ENCODE assay signal across 12 mouse cellular contexts in the genomic region with DNA sequence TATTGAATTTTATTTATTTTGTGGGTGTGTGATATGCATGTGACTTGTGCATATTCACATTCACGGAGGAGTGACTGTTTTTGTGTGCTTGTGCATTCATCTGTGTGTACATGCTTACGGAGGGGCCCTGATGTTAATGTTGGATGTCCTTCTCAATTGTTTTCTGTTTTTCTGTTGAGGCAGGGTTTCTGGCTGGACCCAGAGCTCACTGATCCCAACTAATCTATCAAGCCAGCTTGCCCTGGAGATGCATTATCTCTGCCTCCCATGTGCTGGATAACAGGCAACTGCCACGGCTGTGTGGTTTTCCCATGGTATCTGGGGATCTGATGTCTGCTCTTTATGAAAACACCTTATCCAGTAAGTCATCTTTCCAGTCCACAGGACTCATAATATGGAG.
A peak's percentile ranks its signal among the peaks of the same experiment; 100 is the strongest.
DNase-seq lines count a peak whose midpoint lies in the region; ATAC-seq and TF ChIP-seq lines count a peak whose summit lies in the region.
"Had no signal": no experiment of that assay in that cellular context is flagged by ENCODE, and none has a peak within 500 bp of the region (broad histone marks: within the 10 kb centered on the region; RNA-seq: fewer than 3 reads in every experiment).

No protein-coding gene starts in this region.

- no peaks in the 10 kb centered on the region for H3K9me3 ChIP-seq in MEL (replicated peaks; ENCODE audit: insufficient read depth, low read length)
- H3K9me3 ChIP-seq in hindbrain, embryonic 14.5 days (ENCODE audit: control insufficient read depth, low read length), result no peaks in the 10 kb centered on the region

- H3K36me3 ChIP-seq in MEL (ENCODE audit: control insufficient read depth in 1 of 2, insufficient read depth in 2 of 2, low read length in 2 of 2), result peaks cover 0 to 4% of the 10 kb centered on the region in 2 experiments; a peak in 2 of 4 replicates
- H3K36me3 ChIP-seq in hindbrain, embryonic 14.5 days (replicated peaks; ENCODE audit: control insufficient read depth, insufficient read depth), result no peaks in the 10 kb centered on the region

- WGBS in hindbrain, embryonic 14.5 days, result 38% methylated on average over 3 of the region's 3 CpGs

- peak; percentile 55 to 87; a peak in 3 of 4 replicates for TF ChIP-seq EP300 in MEL (IDR thresholded peaks at IDR 0.05; ENCODE audit: low read depth in 1 of 2, low read length in 2 of 2)

- no peak overlapping the region for H3K27ac ChIP-seq in MEL (ENCODE audit: control insufficient read depth, low read depth, low read length)
- H3K27ac ChIP-seq in hindbrain, embryonic 14.5 days, result no peak overlapping the region

- no peaks in the 10 kb centered on the region; a peak in 1 of 4 replicates for H3K27me3 ChIP-seq in MEL (ENCODE audit: control insufficient read depth in 1 of 2, insufficient read depth in 2 of 2, low read length in 2 of 2)
- no peaks in the 10 kb centered on the region for H3K27me3 ChIP-seq in hindbrain, embryonic 14.5 days (ENCODE audit: control insufficient read depth, insufficient read depth, low read length)

- TF ChIP-seq CTCF in MEL (IDR thresholded peaks at IDR 0.05 in 2 of 3, conservative IDR thresholded peaks at IDR 0.05 in 1 of 3; ENCODE audit: control insufficient read depth in 1 of 3, insufficient read depth in 1 of 3, low read depth in 2 of 3, low read length in 3 of 3, poor library complexity in 1 of 3, severe bottlenecking in 1 of 3), result no peak

- peak overlapping the region; percentile 29 for H3K4me2 ChIP-seq in hindbrain, embryonic 14.5 days (replicated peaks)

- no peak overlapping the region for H3K9ac ChIP-seq in MEL (ENCODE audit: control insufficient read depth, low read depth, low read length, poor library complexity, severe bottlenecking)
- H3K9ac ChIP-seq in hindbrain, embryonic 14.5 days, result no peak overlapping the region

- H3K4me3 ChIP-seq in MEL (ENCODE audit: control insufficient read depth in 1 of 2, insufficient read depth in 1 of 2, low read depth in 2 of 2, low read length in 2 of 2), result peak overlapping the region in 1 of 2 experiments; percentile 45; a peak in 2 of 4 replicates
- H3K4me3 ChIP-seq in hindbrain, embryonic 14.5 days (replicated peaks; ENCODE audit: low read length), result no peak overlapping the region

- no peak for TF ChIP-seq RAD21 in MEL (IDR thresholded peaks at IDR 0.05; ENCODE audit: low read depth, low read length)

- intact Hi-C loops in heart, postnatal 10 days (cut with DNase I), result no loop called here

- H3K79me2 ChIP-seq in MEL (ENCODE audit: control insufficient read depth, insufficient read depth, low read length, poor library complexity), result no peaks in the 10 kb centered on the region

- TF ChIP-seq POLR2A in MEL (IDR thresholded peaks at IDR 0.05; ENCODE audit: control insufficient read depth in 1 of 2, insufficient read depth in 1 of 2, low read depth in 1 of 2, low read length in 2 of 2, poor library complexity in 1 of 2), result no peak

- no peak for ATAC-seq in hindbrain, embryonic 14.5 days (ENCODE audit: low FRiP score)
- ATAC-seq in megakaryocyte progenitor cell, adult 5-6 weeks (replicated peaks; ENCODE audit: poor library complexity), result peak; percentile 55; the same call in 1 of the 2 replicates

- peak; percentile 56 for DNase-seq in heart, adult 11 months
- DNase-seq in heart, postnatal 10 days, result no peak
- peak; percentile 5 for DNase-seq in MEL (ENCODE audit: low read depth, low spot score)
- DNase-seq in hindbrain, embryonic 14.5 days (ENCODE audit: low spot score), result no peak
- no peak for DNase-seq in layer of hippocampus, adult 11-12 months (ENCODE audit: low spot score)
- DNase-seq in adrenal gland, postnatal 4 days (ENCODE audit: low spot score in 2 of 2), result no peak
- no peak for DNase-seq in spleen, postnatal 36 days (ENCODE audit: low spot score in 2 of 2)
- DNase-seq: adrenal gland, postnatal 36 days; cerebellum, adult 8-10 months; kidney, adult 2 months; lung, adult 2 months had no signal

- peaks cover 4 to 8% of the 10 kb centered on the region in 2 experiments; a peak in 2 of 4 replicates for H3K4me1 ChIP-seq in MEL (ENCODE audit: control insufficient read depth in 1 of 2, insufficient read depth in 2 of 2, low read length in 2 of 2)
- no peaks in the 10 kb centered on the region for H3K4me1 ChIP-seq in hindbrain, embryonic 14.5 days (replicated peaks; ENCODE audit: control insufficient read depth, insufficient read depth, low read length)

TF ChIP-seq in MEL, 35 proteins besides CTCF, POLR2A, EP300 and RAD21:
- TF ChIP-seq GATA1 (IDR thresholded peaks at IDR 0.05; ENCODE audit: low read depth, low read length) (peak; percentile 40; the same call in 1 of the 2 replicates), MXI1 (IDR thresholded peaks at IDR 0.05; ENCODE audit: low read depth, low read length) (no peak), ETS1 (IDR thresholded peaks at IDR 0.05; ENCODE audit: low read depth, low read length) (peak; percentile 42; the same call in 1 of the 2 replicates), TCF12 (IDR thresholded peaks at IDR 0.05; ENCODE audit: low read depth, low read length) (peak; percentile 90)
TF ChIP-seq in MEL: peak in this region for 3.

Comparison
In these comparisons a context has a peak if more than half of its experiments do, and no peak if none do; other contexts are left out.
1. DNase-seq: peak in heart, adult 11 months (single experiment) and MEL (single experiment); none in heart, postnatal 10 days (0 of 2), hindbrain, embryonic 14.5 days (single experiment), layer of hippocampus, adult 11-12 months (single experiment), adrenal gland, postnatal 4 days (0 of 2) and spleen, postnatal 36 days (0 of 2).